Mouse (Mus musculus) CH12.LX (cell line): ENCODE data around the gene Rhox4a.
"Not testable (repeated sequence)": the region's sequence is repeated elsewhere in the genome, so short reads cannot be mapped to it uniquely, and the experiment has no call there.

Source experiments
- CHD1 ChIP-seq: IDR thresholded peaks from 2 replicates; pipeline ENCODE4 v1.6.1; 2012; ENCODE audit warnings: low read depth, low read length, improper control_type of control experiment, inconsistent platforms
- CHD2 ChIP-seq: IDR thresholded peaks from 2 replicates; pipeline ENCODE4 v1.6.1; 2011; ENCODE audit warnings: low read length, improper control_type of control experiment
- CTCF ChIP-seq, 2 experiments: IDR thresholded peaks in 1 of 2; conservative IDR thresholded peaks in 1 of 2; 2 replicates each; pipeline ENCODE4 v1.5.1; 2011 to 2012; ENCODE audit warnings: low read depth in 2 of 2, low read length in 2 of 2, improper control_type of control experiment in 1 of 2, inconsistent platforms in 1 of 2, mild to moderate bottlenecking in 1 of 2, moderate library complexity in 1 of 2
- E2F4 ChIP-seq: IDR thresholded peaks from 2 replicates; pipeline ENCODE4 v1.6.1; 2011; ENCODE audit warnings: low read depth, low read length, improper control_type of control experiment; ENCODE audit not compliant: insufficient replicate concordance
- EP300 ChIP-seq: IDR thresholded peaks from 2 replicates; pipeline ENCODE4 v1.6.1; 2011; ENCODE audit warnings: low read length, improper control_type of control experiment
- MEF2A ChIP-seq: IDR thresholded peaks from 2 replicates; pipeline ENCODE4 v1.6.1; 2014; ENCODE audit warnings: low read depth, mild to moderate bottlenecking, inconsistent platforms, low read length, improper control_type of control experiment, borderline replicate concordance
- POLR2A ChIP-seq: IDR thresholded peaks from 2 replicates; pipeline ENCODE4 v1.6.1; 2011; ENCODE audit warnings: low read depth, mild to moderate bottlenecking, improper control_type of control experiment, low read length
- POLR2AphosphoS2 ChIP-seq: IDR thresholded peaks from 2 replicates; pipeline ENCODE4 v1.6.1; 2011; ENCODE audit warnings: low read depth, low read length, improper control_type of control experiment
- SIN3A ChIP-seq: IDR thresholded peaks from 2 replicates; pipeline ENCODE4 v1.6.1; 2012; ENCODE audit warnings: low read length, improper control_type of control experiment, inconsistent platforms

- TF ChIP-seq CHD1; POLR2A; E2F4; CTCF (conservative IDR thresholded peaks at IDR 0.05 in 1 of 2, IDR thresholded peaks at IDR 0.05 in 1 of 2; ENCODE audit: low read depth in 2 of 2, low read length in 2 of 2); CHD2; MEF2A; EP300; POLR2AphosphoS2; SIN3A: not testable (repeated sequence)
These were observed at the start of gene Rhox4a for GRCm38 (mm10) chrX:37265038-37265437.
